Mouse (Mus musculus) right cerebral cortex, postnatal 25 days (tissue): ENCODE data around the gene Kcnip4.

Experiments
- DNase-seq: peaks from one replicate; pipeline ENCODE4 v3.0.0; 2022

The Kcnip4 gene

DNA sequence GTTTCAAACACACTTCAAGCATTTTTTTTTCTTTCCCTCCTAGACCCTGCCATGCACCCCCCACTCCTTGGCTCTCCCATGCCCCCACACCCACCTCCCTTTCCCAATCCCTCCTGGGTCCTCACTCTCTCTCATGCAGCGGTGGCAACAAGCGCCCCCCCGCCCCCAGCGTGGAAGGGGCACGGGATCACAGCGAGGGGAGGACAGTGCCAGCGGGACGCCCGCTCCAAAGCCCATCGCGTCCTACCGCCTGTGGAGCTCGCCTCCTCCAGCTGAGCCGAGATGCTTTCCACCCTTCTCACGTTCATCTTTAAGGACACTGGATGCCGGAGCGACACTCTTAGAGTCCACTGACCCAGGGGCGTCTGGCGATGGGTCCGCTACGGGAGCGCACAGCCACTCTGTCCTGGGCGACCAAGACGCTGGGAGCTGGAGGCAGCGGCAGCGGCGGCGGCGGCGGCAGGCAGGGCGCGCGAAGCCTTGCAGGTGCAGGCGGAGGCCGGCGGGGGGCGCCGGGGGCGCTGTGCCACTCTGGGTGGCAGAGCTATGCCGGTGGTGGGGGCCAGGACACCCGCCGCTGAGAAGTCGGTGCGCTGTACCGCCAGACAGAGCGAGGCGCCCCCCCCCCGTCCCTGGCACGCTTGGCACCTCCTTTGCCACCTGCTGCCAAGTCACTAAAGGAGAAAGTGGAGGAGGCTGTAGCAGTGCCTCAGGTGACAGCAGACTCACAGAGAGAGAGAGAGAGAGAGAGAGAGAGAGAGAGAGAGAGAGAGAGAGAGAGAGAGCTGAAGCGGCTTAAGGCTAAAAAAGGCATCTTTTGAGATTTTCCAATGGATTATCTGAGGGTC, at the start of gene Kcnip4:
TSS of gene Kcnip4 (minus strand) at position 514 of the 848 bp plus-strand sequence.
- DNase-seq, result peak; percentile 89

DNA sequence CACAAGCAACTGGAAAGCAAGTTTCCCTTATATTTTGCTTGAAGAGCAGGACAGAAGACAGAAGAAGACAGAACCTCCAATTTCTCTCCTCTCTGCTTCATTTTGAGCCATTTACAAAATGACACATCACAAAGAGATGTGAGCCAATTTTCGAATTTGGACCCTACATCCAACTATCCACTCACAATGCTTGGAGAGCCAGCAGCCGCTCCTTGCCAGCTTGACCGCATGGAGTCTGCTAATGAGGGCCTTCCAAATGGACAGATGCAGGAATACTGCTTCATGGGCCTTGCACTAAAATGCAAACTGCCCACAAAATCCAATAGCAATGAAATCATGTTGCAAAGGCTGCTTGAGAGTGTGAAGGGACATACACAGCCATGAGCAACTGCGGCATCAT, 47.2 kb upstream of the Kcnip4 start:
- no peak for DNase-seq

DNA sequence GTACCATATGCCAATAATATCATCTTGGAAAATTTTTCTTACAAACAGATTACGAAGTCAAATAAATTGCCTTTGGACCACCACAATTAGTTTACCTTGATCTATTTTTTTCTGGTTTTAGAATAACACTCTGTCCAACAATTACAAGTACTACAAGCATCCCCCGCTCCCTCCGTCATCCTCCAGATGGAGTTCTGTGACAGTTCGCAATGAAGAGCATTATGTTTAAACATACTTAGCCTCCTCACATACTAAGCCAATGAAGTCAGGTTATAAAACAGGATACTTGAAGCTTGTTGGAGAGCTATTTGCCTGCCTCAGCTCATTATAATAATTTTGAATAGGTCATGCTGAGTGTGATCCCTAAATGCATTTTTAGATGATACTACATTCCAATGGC, 39.0 kb upstream of the Kcnip4 start:
- DNase-seq, result no peak

GRCm38 (mm10) chr5:49557436-49557835, 32.7 kb upstream of the Kcnip4 start:
- DNase-seq, result no peak

DNA sequence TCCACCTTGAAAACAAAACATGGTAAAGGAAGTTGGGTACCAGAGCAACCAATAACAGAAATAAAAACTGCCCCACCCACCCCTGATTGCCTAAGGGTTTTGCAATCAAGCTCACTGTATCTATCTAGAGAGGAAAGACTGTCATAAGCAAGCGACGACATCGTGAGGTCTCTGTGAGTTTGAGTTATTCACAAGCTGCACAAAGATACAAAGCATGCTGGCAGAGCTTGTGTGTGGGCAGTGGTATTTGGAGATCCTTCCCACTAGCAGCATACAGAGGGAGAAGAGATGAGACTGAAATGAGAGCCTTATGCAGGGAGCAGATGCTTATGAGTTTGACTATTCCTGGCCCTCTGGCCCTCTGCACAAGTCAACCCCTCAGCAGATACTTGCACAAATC, 23.2 kb upstream of the Kcnip4 start:
- DNase-seq, result peak; percentile 53

- DNase-seq, result no peak
Observed at GRCm38 (mm10) chr5:49529362-49529761, 4.7 kb upstream of the Kcnip4 start.

- peak; percentile 28 for DNase-seq
Observed at GRCm38 (mm10) chr5:49525242-49525612, 520 bp upstream of the Kcnip4 start.

GRCm38 (mm10) chr5:49523997-49524393, 712 bp downstream of the Kcnip4 start:
- DNase-seq, result peak; percentile 21

DNA sequence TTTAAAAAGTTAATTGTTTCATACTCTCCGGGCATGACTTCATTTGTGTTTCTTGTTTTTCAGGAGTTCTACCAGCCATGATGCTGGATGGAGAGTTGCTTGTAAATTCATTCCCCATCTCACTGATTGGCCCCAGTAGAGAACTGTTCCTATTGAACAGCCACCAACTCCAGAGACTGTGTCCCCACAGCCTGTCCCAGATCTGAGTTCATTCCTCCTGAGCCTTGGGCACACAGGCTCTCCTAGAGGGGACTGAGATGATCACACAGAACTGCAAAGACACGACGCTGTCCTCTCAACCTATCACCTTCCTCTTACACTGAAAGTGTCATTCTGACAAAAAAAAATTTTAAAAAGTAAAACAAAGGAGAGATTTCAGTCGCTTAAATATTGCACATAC, 1.7 kb downstream of the Kcnip4 start:
- DNase-seq, result no peak

- DNase-seq, result no peak
Observed at GRCm38 (mm10) chr5:49498743-49499142, 26.0 kb downstream of the Kcnip4 start.

- DNase-seq, result no peak
Observed at GRCm38 (mm10) chr5:49487270-49487669, 37.4 kb downstream of the Kcnip4 start.

DNA sequence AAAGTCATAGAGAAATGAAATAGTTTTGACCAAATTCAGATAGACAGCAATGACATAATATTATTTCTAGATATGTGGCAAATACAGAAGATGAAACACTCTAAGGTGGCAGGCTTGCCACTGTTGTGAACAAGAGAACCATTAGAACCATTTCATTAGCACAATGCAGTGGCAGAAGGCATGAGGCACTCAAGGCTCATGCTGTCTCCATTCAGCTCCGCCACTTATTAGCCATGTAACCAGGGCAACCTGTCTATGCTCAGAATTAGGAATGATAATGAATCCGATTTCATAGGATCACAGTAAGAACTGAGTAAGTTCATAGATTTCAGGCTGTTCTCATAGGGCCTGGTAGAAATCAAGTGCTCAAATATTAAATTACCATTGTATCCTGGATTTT, 54.0 kb downstream of the Kcnip4 start:
- DNase-seq, result no peak

GRCm38 (mm10) chr5:49460643-49461276, 63.9 kb downstream of the Kcnip4 start:
- DNase-seq, result no peak

GRCm38 (mm10) chr5:49453100-49453499, 71.6 kb downstream of the Kcnip4 start:
- no peak for DNase-seq

DNA sequence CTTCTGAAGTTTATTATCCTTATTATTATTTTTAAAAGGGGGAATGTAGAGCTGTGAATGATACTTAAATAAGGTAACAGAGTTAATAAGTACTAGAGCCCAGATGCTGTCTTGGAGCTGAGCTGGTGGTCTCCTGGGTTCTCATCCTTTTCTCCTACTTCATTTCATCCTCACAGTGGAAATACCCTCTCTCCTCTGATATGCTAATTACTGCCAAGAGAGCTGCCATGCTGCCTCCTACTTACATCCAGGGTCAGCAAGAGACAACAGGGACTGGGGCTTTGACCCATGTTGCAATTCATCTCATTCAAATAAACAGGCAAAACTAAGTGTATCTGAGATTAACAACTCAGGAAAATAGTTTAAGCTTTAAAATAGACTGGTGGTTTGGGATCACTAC, 73.4 kb downstream of the Kcnip4 start:
- no peak for DNase-seq

- DNase-seq, result no peak
Observed at GRCm38 (mm10) chr5:49450876-49451275, 73.8 kb downstream of the Kcnip4 start.

GRCm38 (mm10) chr5:49437236-49437635, 87.5 kb downstream of the Kcnip4 start:
- no peak for DNase-seq

DNA sequence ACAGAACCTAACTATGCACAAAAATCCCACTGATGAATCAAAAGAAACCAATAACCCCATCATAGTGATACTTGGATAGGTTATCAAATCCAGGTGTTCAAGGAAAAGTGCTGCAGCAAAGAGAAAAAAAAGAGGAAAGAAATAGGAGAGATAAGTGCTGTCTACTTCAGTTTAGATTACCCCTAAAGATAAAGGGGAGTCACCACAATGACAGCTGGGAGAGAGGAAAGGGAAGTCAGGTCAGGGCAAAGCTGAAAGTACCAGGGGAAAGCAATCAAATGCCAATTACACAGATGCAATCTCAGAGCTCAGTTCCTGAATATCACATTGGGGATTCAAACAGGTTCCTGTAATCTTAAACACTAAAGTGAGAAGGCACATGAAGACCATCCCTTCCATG, 97.0 kb downstream of the Kcnip4 start:
- no peak for DNase-seq

DNA sequence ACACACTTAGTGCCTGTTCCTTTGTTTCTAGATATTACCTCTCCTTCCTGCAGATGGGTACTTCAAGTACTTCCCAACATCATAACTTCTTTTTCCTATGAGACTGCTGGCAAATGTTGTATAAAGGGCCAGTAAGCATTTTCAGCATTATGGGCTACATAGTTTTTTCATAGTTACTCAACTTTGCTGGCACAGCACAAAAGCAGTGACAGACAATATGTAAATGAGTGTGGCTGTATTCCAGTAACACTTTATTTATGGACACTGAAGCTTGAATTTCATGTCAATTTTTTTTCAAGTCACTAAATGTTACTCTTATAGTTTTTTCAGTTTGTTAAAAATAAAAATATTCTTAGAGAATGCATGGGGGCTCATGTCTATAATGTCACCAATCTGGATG, 105.0 kb downstream of the Kcnip4 start:
- DNase-seq, result no peak

DNA sequence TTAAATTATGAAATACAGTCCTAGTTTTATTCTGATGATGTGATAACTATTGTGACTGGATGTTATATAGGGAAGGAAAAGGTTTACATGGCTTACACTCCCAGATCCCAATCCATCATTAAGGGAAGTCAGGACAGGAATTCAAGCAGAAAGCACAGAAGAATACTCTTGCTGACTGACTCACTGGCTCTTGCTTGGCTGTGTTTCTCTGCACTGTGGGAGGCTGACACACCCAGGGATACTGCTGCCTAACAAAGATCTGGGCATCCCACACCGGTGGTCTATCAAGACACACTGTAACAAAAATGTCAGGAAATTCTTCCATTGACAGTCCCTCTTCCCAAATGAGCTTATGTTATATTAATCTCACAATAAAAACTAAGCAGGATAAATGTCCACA, 116.4 kb downstream of the Kcnip4 start:
- DNase-seq, result no peak

DNA sequence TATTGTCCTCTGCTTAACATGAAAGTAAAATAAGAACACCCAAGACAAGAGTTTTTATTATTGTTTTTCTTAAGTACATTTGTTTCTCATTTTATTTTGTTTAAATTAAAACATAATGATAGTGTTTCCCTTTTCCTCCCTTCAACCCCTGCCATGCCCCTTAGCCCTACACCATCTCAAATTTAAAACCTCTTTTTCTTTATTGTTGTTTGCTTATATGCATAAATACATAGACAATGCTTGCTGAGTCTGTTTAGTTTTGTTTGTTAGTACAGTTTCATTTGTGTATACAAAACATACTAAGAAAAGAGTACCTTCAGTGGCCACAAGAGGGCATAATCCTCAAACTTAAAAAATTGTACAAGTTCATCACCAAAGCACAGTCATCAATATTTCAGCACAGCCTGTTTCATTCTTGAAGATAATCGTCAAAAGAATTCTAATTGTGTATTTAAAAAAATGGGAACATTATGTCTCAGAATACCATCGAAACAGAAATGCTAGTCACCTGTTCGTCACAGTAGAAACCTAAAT, 154.1 kb downstream of the Kcnip4 start:
- DNase-seq, result no peak

DNA sequence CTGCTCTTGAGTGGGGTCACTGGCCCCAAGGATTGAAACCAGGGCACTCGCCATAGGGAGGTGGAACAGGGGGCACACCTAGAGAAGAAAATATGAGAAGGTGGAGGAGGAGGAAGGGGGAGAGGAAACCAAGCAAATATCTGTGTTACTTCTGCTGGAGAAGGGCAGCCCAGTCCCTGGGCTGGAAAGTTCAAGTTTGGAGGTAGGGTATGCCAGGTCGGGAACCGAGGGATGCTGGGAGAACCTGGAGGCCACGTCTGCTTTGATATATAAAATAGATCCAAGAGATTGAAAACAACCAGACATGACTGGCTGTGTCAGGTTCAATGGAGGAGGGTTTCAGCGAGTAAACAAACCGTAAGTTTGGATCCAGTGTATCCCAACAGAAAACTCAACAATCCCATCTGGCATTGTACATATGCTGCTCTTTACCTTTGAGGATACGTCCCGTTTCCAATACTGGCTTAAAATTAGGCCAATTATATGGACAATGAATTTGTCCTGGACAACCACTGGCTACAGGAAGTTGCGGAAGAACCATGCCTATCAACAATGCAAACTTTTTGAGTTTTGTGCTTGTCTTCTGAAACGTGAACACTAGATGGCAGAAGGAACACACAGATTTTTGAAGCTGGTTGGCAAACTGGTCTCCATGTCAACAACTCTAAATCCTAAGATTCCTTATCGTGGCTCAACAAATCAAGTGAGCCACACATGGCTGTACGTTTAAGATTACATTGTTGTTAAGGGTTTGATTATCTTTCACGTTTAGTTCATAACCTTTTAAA, 155.9 kb downstream of the Kcnip4 start:
- no peak for DNase-seq

- no peak for DNase-seq
Observed at GRCm38 (mm10) chr5:49356381-49356780, 168.3 kb downstream of the Kcnip4 start.

DNA sequence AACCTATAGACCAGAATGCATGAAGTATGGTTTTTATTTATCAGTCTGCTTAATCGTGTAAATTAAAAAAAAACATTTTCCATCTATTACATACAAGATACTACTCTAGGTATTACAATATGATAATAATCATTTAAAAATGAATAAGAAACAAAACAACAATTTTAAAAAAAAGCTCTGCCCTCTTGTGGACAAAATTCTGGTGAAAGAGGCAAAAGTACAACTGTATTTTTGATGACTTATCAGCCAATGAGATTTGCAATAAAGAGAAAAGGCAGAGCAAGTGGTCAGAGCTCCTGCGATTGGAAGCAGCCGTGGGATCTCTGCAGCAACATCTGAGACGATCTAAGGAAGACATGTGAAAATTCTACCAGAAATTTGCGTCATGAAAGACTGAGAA, 172.6 kb downstream of the Kcnip4 start:
- no peak for DNase-seq
